Mouse (Mus musculus): Measurements from ENCODE around the gene Creb3.

DNA sequence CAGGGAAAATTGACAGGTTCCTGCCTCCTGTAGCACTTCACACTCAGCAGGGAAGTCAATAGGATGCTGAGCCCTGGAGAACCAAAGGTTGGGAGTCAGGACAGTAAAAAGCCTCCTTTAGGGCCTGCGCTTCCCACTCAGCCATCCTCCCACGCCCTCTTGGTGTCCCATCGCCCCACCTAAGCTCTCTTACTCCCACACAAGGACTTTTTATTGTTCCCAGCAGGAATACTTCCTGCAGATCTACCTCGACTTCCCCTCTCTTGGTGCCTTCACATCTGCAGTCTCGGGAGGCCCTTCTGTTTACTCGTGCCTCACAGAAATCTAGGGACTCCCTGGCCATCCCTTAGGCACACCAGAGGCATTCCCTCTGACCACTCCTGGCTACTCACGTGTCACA, 21.3 kb downstream of the Creb3 start:
- TF ChIP-seq CTCF (IDR thresholded peaks at IDR 0.05; ENCODE audit: control insufficient read depth, insufficient read depth, insufficient read length) (no peak), USF1 (IDR thresholded peaks at IDR 0.05; ENCODE audit: low read depth) (no peak)
